Mouse (Mus musculus): Measurements from ENCODE around the gene Tigit.
A peak's percentile ranks its signal among the peaks of the same experiment; 100 is the strongest.

Gene Tigit

DNA sequence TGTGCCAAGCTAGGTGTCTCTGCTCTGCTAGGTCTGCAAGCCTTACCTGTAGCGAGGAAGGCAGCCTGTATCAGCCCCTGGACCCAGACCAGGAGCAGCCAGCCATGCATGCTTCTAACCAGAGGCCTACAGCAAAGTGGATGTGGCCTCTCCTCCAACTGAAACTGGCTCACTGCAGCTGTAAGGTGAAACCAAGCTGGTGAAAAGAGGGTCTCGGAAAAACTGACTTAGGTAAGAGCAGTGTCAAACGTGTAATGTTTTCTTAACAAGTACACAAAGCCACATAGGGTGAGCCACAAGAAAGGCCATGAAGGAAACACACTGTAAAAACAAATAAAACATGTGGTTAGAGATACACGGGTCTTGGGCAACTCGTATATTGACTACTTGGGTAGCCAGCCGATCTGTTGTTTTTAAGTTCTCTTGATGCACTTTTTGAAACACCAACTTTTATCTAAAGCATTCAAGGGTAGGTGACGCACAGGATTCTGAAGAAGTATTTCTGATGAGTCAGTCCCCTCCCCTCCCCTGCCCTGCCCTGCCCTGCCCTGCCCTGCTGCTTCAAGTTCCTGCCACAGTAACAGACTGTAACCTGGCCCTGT lies at the start of gene Tigit:
TSS of gene Tigit (minus strand) at position 169 of the 602 bp plus-strand sequence.
- DNase-seq = peak; percentile 26

DNA sequence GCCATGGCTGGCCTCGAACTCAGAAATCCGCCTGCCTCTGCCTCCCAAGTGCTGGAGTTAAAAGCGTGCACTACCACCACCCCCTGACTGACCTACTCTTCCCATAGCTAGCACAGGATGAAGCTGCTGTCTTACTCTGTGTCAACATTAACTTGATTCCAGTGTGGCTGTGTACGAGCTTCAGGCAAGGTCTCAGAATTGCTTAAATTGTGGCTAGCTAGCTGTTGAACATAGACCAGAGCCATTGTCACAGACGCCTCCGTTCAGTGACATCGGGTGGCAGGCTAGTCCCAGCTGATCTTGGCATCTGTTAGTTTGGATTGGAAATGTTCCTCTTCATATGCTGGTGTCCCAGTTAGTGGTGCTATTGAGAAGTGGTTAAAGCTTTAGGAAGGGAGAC lies 47.4 kb upstream of the Tigit start:
- DNase-seq = no peak

DNA sequence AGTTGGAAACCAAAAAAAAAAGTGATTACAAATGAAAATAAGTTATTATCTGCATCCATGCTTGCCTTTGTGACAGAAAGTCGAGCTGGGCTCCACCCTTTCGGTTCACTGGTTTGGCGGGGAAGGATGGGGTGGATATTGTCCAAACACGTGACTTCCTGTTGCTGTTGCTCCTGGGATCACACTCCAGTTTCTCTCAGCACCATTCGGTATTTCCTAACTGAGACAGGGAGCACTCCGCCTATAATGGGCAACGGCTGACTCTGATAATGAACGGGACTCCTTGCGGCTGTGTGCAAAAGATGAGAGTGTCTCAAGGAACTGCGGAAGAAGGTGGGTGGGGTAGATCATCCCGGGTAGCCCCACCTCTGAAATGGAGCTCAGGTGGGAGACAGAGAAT lies 46.7 kb upstream of the Tigit start:
- DNase-seq = no peak

DNA sequence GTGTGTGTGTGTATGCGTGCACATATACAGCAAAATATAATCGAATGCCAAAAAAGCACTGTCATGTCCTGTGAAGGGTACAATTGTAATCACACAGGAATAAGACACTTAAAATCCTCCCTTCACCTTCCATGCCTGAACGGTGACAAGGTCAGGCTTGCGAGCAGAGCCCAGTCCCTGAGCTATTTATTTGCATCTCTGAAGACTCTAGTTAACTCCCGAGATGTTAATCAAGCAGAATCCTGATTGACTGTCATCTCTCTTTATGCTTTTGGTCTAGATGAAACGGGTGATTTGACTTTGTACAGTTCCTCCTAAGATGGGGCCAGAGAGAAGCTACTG lies 46.2 kb upstream of the Tigit start:
- DNase-seq = no peak

DNA sequence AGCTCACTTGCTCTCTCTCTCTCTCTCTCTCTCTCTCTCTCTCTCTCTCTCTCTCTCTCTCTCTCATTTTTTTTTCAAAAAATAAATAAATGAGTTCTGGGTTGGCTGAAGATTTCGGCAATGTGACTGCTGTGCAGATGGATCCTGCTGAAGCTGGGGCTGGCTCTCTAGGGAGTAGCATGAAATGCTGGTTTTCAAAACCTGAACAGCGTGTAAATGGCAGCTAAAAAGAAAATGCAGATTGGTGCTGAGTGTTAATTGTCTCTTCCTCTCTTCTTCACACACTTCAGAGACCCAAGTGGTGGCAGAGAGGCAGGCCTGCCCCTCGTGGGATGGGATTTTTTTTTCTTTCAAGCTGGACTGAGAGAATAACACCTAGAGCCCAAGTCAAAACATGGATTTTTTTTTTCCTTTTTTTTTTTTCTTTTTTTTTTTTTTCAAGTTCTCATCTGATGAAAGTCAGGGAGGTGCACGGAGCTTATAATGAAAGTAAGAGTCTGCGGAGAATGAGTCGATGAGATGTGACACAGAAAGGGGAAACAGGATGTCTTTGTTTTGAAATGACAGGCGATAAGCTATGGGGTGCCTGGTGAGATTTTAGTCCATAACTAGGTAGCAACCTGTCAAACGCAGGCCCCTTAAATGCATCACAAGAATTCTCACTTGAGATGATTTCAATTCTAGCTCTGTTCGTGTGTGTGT lies 45.6 kb upstream of the Tigit start:
- peak; percentile 51 for DNase-seq

DNA sequence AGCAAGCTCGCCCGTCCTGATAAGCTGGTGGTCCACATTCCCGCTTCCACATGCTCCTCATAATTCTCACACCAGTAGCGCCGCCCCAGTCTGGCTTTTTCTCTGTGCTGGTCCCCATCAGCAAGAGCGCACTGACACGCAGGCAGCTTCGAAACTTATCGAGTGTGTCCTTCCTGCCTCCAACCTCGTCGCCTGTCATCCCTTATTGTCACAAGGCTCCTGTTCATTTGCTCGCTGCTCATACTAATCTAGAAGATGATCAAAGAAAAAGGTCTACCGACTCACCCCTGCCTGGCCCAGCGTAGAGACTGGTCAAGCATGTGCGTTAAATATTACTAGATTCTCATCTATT lies 45.1 kb upstream of the Tigit start:
- peak; percentile 42 for DNase-seq

DNA sequence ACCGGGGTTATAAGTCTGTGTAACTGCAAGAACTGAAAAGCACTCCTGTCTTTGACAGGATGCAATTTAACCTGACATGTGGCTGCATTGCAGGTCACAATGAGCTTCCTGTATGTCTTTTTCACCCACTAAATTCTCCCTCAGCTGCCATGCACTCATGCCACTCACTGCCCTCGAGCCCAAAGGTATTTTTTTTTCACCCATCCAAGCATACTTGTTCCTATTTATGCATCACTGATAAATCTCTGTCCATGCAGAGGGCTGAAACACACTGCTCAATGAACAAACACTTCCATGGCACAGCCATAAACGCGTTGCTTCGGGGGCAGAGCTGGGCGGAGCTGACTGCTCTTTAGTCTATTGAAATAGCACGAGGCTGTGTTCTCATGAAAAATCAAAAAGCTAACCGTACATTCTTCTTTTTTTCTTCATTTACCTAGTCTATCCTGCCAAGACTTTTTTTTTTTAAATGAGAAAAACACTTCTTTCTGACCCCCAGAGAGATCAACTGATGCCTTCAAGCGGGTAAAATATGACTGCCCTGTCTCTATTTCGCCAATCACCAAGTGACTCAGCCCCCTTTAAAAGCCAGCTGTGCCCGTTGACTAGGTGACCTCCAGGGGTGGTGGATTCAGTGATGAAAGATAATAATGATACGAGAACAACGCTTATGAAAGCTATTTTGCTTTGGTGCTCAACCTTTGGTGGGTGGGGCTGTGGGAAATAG lies 44.6 kb upstream of the Tigit start:
- peak; percentile 26 for DNase-seq

DNA sequence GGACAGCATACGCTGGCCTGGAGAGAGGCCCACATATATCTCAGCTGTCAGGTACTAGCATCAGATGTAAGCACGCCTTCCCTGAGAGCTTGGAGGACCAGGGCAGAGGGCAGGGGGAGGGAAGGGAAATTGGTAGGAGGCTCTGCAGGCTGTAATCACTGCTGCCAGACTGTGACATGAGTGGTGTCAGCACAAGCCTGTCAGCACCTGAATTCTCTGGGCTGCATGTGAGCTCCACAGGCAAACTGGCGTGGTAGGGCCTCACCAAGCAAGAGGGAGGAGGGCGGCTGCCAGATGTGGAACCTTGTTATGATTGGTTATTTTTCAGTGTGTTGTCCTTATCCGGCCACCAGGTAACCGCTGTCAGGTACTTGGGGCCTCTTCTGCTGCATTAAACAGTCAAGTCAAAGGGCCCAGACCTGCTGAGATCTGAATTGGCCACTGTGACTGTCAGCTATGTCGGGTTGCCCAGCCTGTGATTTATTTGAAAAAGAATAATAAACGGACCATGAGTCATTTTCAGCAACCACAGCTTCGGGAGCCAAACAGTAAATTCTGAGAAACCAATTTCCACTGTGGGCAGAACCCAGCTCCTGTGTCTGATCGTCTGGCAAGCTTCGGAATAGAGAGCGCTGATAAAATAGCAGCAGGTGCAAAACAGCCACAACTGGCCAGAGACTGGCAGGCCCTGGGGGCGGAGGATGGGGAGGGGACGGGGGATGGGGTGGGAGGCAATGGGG lies 38.0 kb upstream of the Tigit start:
- no peak for DNase-seq

DNA sequence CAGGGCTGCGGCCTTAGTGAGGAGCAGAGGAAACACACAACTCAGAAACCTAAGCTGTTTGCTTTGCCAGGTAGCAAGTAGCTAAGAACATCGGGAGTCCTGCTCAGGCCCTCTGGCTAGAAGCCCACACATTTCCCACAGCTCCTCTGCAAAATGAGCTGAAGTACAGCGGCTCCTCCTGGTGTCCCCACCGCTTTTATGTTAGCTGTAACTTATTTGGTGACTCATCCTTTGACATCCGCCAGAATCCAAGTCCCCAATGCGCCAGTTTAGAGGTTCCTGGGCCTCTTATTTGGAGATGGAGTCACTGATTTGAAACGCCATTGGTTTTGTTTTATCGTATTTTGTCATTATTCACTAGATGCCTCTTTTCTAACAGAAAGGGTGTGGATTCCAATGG lies 36.6 kb upstream of the Tigit start:
- no peak for DNase-seq

DNA sequence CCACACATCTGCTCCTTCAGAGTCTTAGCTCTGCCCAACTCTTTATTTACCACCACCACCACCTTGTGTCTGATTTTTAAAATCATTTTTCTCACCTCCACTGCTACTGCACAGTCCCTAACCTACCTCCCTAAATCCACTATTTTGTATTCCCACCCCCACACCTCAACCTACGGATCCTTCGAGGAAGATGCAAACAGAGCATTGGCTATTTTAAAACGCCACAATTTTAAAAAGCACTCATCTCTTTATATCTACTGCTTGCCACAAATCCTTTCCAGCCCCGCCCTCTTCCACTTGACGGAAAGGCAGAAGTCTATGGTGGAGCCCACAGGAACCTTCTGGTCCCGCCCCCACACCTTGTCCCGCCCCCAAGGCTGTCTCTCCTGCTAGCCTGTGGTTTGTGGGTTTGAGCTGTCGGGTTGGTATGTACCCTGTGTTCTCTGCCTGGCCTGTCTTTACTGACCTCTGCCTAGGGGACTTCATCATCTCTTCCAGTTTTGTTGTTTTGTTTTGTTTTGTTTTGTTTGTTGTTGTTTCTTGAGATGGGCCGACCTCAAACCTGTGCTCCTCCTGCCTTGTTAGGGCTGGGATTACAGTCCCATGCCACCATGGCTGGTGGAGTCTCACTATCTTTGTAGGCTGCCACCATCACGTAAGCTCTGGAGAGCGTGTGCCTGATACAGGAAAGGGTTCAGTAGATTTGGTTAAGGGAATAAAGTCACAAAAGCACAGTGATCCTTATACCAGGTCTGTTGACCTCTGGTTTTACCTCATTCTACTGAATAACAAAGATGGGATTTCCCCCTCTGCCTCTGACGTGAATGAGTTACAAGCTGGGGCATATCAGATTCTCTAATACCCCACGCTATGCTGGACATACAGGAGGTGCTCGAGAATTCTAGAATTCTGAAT lies 35.0 kb upstream of the Tigit start:
- peak; percentile 83 for DNase-seq

DNA sequence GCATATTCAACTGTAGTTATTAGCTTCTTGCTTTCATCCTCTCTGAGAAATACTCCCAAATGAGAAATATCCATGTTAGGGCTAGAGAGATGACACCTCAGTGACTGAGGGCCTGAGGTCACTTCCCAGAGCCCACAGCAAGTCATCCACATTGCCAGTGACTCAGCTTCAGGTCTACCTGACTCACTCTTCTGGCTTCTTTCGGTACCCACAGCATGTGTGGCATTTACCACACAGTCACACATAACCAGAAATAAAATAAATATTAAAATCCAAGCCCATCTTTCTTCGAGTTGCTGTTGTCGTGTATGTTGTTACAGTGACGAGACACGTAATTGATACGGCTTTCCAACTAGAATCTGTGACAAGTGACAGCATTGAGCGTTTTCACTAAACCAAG lies 33.8 kb upstream of the Tigit start:
- no peak for DNase-seq

DNA sequence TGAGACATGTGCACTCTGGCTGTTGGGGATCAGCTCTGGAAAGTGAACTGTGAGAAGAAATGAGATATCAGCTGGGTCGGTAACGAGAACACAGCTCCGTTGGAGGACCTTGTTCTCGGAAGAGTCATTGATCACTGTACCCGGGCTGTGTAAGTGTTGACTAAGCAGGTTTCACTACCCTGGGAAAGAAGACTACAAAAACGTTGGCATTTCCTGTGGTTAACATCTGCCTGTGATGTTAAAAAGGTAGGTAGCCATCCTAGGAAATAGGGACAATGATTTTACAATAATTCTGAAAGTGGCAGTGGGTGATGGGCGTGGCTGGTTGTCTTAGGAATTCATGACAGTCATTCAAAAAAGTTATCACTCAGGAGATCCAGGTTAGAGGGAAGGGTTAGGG lies 31.9 kb upstream of the Tigit start:
- no peak for DNase-seq

DNA sequence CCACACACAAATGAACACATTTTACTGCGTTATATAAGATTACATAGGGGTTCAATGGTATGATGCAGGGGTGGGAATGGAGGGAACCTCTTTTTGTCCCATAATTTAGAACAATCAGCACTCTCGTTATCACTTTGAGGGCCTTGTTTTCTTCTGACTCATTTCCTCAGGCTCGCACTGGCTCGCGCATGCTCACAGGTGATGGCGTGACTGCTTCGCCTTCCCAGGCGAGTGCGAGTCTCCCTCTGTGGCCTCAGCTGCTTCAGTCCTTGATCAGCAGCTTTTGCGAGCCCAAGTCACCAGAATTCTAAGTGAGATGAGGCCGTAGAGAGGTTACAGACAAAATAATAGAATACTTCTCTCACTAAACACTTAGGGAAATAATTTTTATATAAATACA lies 30.2 kb upstream of the Tigit start:
- no peak for DNase-seq

DNA sequence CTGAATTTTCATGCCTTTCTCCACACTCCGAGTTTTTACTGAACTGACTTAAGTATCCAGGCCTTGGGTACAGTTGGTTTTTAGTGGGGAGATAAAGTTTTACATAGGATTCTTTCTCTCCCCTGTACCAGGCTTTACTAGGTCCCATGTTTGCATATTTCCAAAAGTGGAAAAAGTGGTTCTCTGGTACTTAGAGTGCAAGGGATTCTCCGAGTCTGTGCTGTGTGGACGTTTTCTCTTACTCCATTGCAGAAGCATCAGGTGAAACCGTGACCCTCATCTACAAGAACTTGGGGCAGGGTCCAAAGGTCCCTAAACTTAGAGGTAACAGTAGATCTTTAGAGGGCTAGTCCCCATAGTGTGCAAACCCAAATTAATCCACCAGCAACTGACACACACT lies 28.7 kb upstream of the Tigit start:
- DNase-seq = no peak

DNA sequence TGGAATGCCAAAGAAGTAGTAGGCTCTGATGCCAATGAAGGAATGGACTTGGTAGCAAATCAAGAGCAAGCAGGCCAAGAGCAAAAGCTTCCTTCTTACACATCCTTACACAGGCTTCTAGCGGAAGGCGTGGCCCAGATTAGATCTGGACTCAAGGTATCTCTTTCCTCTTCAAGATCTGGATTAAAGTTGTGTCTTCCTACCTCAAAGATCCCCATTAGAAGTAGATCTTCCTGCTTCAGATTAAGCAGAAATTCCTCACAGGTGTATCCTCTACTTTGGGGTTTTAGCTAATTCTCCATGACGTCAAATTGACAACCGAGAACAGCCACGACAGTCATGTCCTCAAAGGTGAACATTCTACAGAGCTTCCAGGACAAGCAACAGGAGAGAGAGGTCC lies 27.8 kb upstream of the Tigit start:
- DNase-seq = no peak

DNA sequence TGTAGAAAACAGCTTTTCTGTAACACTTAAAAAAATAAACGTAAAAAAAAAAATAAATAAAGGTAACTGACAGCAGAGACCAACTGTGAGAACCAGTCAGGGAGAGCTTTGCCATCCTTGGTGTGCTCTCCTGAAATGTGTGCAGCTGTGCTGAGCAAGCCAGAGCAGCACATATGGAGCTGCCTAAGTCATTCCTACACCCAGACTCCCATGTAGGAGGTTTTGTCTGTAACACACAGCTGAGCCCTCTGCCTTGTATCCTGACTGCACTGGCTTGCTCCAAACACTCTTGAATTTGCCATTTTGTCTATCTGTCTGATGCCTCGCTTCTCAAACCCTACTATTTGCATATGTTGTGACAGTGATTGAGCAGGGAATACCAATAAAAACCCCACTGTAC lies 27.0 kb upstream of the Tigit start:
- no peak for DNase-seq

DNA sequence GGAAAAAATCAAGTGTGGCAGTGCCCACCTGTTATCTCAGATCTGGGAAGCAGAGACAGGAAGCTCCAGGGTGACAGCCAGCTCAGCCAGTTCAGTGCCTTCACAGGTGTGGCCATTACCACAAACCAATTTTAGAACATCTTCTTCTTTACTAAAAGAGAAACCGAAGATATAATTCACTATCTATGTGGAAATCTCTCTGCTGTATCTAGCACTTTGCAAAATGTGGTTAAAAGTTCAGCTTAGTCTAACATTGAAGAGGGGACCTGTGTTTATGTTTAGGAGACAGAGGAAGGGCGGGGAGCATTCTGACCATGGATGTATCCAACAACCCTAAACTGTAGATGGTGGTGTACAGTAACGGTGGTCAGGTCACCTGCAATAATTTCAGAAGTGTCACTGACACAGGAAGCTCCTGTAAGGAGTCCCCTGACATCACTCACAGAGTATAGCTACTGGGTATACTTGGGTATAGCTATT lies 26.3 kb upstream of the Tigit start:
- DNase-seq = peak; percentile 48

DNA sequence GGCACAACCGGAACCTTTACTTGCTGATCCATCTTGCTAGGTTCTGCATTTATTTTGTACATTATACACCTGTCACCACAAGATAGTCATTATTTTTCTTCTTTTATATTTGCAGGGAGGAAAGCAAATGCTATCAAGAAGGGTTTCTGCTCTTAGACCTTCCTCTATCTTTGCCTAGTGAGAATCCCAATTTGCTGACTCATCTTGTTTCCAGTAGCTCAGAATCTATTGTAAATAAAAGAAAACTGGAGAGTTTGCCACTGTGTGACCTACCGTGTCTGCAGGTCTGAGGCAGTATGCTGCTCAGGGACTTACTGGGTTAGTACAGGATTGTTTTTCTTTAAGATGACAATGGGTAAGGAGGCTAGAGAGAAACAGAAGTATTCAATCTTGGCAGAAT lies 24.0 kb upstream of the Tigit start:
- DNase-seq = no peak

DNA sequence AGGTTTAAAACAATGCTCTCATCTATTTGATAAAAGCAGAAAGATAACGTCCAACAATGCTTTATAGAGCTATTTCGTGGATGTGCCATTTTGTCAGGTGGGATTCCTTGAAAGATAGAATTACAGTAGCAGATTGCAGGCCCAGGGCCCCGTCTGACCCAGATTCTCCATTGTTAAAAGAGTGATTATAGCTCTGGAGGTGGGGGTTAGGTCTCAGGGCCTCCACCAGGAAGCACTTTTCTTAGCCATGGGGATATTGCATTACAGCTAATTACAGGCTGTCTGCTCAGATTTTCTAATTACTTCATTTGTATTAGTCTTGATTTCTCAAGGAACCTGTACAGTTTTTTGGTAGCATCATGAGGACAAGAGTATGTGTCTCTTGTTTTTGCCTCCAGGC lies 10.5 kb upstream of the Tigit start:
- no peak for DNase-seq

DNA sequence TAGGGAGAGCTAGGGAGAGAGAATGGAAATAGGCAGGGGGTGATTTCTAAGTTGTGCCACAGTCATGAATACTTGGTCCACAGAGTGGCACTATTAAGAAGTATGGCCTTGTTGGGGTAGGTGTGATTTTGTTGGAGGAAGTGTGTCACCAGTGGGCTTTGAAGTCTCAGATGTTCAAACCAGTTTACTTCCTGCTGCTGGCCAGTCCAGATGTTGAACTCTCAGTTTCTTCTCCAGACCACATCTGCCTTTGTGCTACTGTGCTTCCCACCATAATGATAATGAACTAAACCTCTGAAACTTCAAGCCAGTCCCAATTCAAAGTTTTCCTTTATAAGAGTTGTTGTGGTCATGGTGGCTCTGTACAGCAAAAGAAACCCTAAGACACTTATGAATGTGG lies 8.8 kb upstream of the Tigit start:
- DNase-seq = no peak

DNA sequence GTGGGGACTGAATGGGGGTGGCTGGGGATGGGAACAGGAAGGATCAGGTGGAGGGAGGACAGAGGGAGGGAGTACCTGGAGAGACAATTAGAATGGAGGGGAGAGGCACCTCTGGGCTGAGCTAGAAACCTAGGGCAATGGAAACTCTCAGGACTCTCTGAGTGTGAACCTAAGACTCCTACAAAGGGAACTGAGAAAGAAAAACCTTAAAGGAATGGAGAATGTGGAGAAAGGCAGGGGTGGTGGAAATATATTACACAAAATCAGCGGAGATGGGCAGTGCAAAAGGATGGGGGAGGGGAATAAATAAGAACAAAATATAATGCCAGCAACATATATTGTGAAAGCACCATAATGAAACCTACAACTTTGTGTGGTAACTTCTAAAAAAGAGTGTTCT lies 8.0 kb upstream of the Tigit start:
- no peak for DNase-seq

DNA sequence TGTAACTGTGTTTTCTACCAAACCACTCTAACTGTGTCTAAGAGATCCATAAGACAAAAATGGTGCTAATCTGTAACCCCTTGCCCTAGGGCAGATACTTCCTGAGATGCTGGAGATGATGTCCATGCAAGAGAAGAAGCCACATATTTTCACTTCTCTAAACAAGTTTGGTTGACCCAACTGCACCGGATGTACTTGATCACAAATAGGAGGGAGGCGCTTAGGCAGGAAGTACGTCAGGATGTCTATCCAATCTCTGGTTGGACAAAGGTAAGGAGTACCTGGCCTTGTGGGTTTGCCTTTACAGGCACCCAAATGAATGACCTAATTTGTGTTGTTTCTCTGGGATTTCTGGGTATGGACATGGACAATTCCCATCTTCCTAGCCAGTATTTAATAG lies 4.3 kb upstream of the Tigit start:
- no peak for DNase-seq

DNA sequence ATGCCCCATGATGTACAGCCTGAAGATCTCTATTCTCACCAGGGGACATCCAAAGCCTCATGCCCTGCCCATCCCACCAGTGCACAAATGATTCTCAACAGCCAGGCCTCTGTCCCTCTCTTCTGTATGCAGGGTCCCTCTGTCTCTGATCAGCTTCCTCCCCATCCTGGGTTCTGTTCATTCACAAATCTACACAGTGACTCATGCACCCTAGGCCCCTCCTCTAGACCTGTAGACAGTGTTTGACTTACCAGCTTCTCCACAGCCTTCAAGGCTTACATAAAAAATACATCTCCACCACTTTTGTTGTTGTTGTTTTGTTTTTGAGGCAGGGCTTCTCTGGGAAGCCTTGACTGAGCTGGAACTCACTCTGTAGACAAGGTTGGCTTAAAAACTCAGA lies 915 bp upstream of the Tigit start:
- no peak for DNase-seq
